Mouse (Mus musculus): ENCODE measurements around the gene Sctr. TPM values are rescaled to one million over a fixed set of nuclear protein-coding genes. Genes with fewer than 3 reads are reported as not detected.
A peak's percentile ranks its signal among the peaks of the same experiment; 100 is the strongest.

Sctr gene
- total RNA-seq (2014; fragmentation: Nextera tagmentation) (not detected in 2 replicates), total RNA-seq (2017) (not detected in 2 replicates)

DNA sequence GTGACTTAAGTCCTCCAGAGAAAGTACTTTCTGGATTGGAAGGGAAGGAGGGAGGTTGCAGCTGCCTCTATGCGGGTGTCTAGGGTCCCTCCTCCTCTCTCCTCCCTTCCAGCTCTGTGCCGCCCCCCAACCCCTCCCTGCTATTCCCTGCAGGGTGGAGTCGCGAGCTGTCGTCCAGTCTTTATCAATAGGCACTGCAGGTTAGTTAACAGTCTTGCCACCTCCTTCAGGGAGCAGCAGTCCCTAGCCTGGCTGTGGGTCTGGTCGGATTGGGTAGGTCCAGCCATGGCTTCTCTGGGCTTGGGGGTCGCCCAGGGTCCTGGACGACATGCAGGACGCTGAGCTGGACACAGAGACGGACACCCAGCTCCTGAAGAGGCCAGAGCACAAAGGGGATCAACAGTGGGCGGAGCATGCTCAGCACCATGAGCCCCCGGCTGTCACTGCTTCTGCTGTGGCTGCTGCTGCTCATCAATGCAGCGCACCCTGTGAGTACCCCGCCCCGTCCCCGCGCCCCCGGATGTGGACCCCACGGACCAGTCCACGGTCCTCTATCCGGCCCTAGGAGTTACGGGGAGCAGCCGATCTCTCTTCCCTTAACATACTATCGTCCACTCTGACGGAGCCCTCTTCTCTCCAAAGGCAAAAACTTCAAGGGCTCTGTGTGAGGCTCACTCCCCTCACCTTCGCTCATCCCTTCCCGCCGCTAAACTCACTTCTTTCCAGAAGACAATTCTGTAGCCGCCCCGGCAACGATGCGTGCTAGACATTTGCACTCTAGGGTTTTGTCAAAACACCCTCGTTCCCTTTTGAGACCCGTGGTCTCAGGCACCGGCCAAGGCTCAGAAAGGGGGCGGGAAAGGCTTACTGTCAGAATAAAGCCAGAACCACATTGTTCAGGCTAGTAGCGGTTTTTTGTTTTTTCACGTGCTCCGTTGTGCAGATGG is at the start of gene Sctr:
Gene Sctr (plus strand): TSS at position 51 of the 947 bp plus-strand sequence.
- peak; percentile 52 for ATAC-seq (replicated peaks; ENCODE audit: poor library complexity, severe bottlenecking)

GRCm38 (mm10) chr1:119957716-119958222 is 48.9 kb upstream of the Sctr start:
- ATAC-seq (replicated peaks; ENCODE audit: poor library complexity, severe bottlenecking), result no peak

DNA sequence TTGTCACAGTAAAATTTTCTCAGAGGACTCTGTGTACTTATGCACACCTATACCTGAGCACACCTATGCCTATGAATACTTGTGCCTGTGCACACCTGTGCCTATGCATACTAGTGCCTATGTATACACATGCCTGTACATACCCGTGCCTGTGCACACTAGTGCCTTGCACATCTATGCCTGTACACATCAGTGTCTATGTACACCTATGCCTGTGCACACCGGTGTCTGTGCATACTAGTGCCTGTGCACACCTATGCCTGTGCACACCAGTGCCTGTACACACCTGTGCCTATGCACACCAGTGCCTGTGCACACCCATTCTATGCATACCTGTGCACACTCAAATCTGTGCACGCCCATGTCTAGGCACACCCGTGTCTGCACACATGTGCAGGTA is 47.2 kb upstream of the Sctr start:
- no peak for ATAC-seq (replicated peaks; ENCODE audit: poor library complexity, severe bottlenecking)

DNA sequence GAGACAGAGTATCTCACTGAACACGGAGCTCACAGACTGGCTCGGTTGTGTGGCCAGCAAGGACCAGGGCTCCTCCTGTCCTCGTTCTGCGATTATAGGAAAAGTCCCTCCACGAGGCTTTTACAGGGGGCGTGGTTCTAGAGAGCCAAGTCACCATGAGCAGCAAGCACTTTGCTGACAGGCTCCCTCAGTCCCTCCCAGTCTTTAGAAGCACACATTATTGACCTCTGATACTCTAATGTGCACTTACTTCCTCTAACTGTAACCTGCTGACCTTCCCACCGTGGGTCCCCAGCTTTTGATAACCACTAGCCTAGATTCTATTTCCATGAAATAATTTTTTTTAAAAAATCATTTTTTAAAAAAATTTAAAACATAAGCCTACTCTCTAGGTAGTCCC is 46.8 kb upstream of the Sctr start:
- no peak for ATAC-seq (replicated peaks; ENCODE audit: poor library complexity, severe bottlenecking)

- no peak for ATAC-seq (replicated peaks; ENCODE audit: poor library complexity, severe bottlenecking)
Observed at GRCm38 (mm10) chr1:119965804-119966514, 40.7 kb upstream of the Sctr start.

- no peak for ATAC-seq (replicated peaks; ENCODE audit: poor library complexity, severe bottlenecking)
Observed at GRCm38 (mm10) chr1:119973117-119973516, 33.6 kb upstream of the Sctr start.

GRCm38 (mm10) chr1:119975141-119975540 is 31.6 kb upstream of the Sctr start:
- no peak for ATAC-seq (replicated peaks; ENCODE audit: poor library complexity, severe bottlenecking)

- no peak for ATAC-seq (replicated peaks; ENCODE audit: poor library complexity, severe bottlenecking)
Observed at GRCm38 (mm10) chr1:119986555-119986954, 20.1 kb upstream of the Sctr start.

GRCm38 (mm10) chr1:119996798-119997581 is 9.7 kb upstream of the Sctr start, which contains the start of gene Cfap221:
Gene Cfap221 (minus strand): TSS chr1:119997234.
- peak; percentile 94 for ATAC-seq (replicated peaks; ENCODE audit: poor library complexity, severe bottlenecking)

DNA sequence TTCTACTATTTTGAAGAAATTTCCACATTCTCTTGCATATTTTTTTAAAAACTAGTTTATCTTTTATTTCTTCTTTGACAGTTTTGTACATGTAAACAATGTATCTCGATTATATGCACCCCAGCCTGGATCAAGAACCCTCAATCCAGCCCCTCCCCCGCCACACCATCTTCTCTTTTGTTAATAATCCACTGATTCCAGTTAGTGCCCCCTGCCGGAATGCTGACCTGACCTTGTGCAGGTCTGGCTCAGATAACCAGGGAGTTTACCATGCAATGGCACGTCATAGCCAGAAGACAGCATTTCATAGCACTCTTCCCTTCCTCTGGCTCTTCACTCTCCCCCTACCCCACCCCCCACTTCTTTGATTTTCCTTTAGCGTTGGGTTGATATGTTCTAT is 9.1 kb upstream of the Sctr start:
- no peak for ATAC-seq (replicated peaks; ENCODE audit: poor library complexity, severe bottlenecking)

GRCm38 (mm10) chr1:120007851-120008588 is 1.3 kb downstream of the Sctr start:
- ATAC-seq (replicated peaks; ENCODE audit: poor library complexity, severe bottlenecking), result no peak

GRCm38 (mm10) chr1:120012638-120013037 is 5.9 kb downstream of the Sctr start:
- no peak for ATAC-seq (replicated peaks; ENCODE audit: poor library complexity, severe bottlenecking)

DNA sequence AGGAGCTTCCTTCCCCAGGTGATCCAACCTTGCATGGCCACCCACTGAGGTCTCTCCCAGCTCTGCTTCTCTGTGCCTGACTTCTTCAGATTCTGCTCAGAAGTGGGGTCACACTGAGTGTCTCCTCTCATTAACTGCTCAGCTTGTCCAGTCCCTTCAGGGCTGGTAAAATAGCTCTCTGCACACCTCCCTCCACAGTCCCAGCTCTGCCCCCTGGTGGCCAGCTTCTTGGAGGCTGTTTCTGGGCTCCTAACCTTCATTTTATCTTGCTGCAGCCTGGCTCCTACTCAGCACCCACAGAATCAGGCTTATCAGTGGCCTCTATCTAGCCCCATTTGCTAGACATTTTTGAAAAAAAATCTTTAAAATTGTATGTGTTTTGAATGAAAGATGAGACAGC is 6.4 kb downstream of the Sctr start:
- ATAC-seq (replicated peaks; ENCODE audit: poor library complexity, severe bottlenecking), result peak; percentile 67

DNA sequence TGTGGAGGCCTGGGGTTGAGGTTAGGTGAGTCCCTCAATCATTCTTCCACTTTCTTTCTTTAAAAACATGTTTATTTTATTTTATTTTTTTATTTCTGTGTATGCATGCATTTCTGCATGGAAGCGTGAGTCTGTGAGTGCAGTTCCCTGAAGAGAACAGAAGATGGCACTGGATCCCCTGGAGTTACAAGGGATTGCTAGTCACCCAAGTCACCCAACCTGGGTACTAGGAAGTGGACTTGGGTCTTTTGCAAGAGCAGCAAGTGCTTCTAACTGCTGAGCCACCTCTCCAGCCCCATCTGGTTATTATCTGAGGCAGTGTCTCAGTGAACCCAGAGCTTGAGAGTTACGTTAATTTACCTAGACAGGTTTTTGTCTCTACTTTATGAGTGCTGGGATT is 9.5 kb downstream of the Sctr start:
- ATAC-seq (replicated peaks; ENCODE audit: poor library complexity, severe bottlenecking), result peak; percentile 73

GRCm38 (mm10) chr1:120018900-120019299 is 12.2 kb downstream of the Sctr start:
- no peak for ATAC-seq (replicated peaks; ENCODE audit: poor library complexity, severe bottlenecking)

DNA sequence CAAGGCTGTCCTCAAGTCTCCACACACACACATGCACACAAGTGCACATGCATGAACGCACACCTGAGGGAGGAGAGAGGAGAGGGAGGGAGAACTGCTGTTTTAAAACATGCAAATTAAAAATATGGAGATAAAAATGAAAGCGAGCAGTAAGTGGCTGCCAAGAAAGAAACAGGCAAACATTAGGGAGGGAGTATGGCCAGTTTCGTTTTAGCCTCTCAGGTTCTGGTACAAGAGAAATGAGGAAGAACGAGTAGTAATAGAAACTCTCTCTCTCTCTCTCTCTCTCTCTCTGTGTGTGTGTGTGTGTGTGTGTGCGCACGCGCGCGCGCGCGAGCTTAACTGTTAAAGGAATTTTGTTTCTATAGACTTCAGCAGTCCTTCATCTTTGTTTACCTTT is 12.7 kb downstream of the Sctr start:
- ATAC-seq (replicated peaks; ENCODE audit: poor library complexity, severe bottlenecking), result peak; percentile 61

GRCm38 (mm10) chr1:120020322-120020897 is 13.7 kb downstream of the Sctr start:
- peak; percentile 54 for ATAC-seq (replicated peaks; ENCODE audit: poor library complexity, severe bottlenecking)

DNA sequence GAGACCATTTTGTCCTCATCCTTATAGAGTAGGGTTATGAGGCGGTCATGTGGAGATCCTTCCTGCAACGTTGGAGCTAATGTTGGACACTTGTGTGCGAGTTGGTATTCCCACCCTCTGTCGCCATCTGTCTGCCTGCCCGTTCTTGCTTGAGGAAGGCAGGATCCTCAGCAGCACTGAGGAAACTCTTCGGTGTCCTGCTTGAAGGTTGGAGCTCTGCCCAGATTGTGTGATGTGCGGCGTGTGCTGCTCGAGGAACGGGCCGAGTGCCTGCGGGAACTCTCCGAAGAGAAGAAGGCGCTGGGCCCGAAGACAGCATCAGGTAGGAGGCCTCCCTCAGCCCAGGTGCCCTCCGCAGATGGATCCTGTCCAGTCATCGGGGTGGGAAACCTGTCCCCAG is 15.3 kb downstream of the Sctr start:
- no peak for ATAC-seq (replicated peaks; ENCODE audit: poor library complexity, severe bottlenecking)

GRCm38 (mm10) chr1:120024331-120025049 is 17.8 kb downstream of the Sctr start:
- no peak for ATAC-seq (replicated peaks; ENCODE audit: poor library complexity, severe bottlenecking)
